Mouse (Mus musculus) stomach, postnatal 0 days (tissue): Measurements from ENCODE around the gene Dtx1. TPM values are rescaled to one million over a fixed set of nuclear protein-coding genes. Genes with fewer than 3 reads are reported as not detected.

Experiments
- ATAC-seq: fragments of 200-750 bp; cut with Nextera tagmentation; 2 replicates; pipeline ENCODE4 v1.8.0; 2017; ENCODE audit not compliant: low FRiP score, low TSS enrichment
- DNase-seq: peaks from one replicate; pipeline ENCODE4 v3.0.0-alpha.2; 2016; ENCODE audit warnings: low spot score
- H3K27ac ChIP-seq: fragments of 300-500 bp; sonication (generic); replicated peaks from 2 replicates; pipeline ENCODE4 v1.5.1; 2014; ENCODE audit warnings: mild to moderate bottlenecking, control low read depth
- H3K27me3 ChIP-seq: fragments of 300-500 bp; sonication (generic); 2 replicates; pipeline ENCODE4 v1.6.1; 2014; ENCODE audit warnings: low read length; ENCODE audit not compliant: control insufficient read depth, insufficient read depth
- H3K36me3 ChIP-seq: fragments of 300-500 bp; sonication (generic); 2 replicates; pipeline ENCODE4 v1.6.1; 2014; ENCODE audit warnings: low read length, mixed read lengths; ENCODE audit not compliant: control insufficient read depth, insufficient read depth
- H3K4me1 ChIP-seq: fragments of 300-500 bp; sonication (generic); replicated peaks from 2 replicates; pipeline ENCODE4 v1.6.1; 2014; ENCODE audit warnings: antibody characterized with exemption; ENCODE audit not compliant: control insufficient read depth, insufficient read depth
- H3K4me2 ChIP-seq: fragments of 300-500 bp; sonication (generic); replicated peaks from 2 replicates; pipeline ENCODE4 v1.6.1; 2014; ENCODE audit warnings: low read depth, mild to moderate bottlenecking, control low read depth, moderate library complexity
- H3K4me3 ChIP-seq: fragments of 300-500 bp; sonication (generic); 2 replicates; pipeline ENCODE4 v1.5.1; 2014; ENCODE audit warnings: low read depth, low read length, control low read depth
- H3K9ac ChIP-seq: fragments of 300-500 bp; sonication (generic); 2 replicates; pipeline ENCODE4 v1.6.1; 2014; ENCODE audit warnings: mild to moderate bottlenecking, low read length, control low read depth, mixed read lengths
- H3K9me3 ChIP-seq: fragments of 300-500 bp; sonication (generic); 2 replicates; pipeline ENCODE4 v1.6.1; 2016; ENCODE audit warnings: low read length; ENCODE audit not compliant: control insufficient read depth
- CTCF ChIP-seq: IDR thresholded peaks from 2 replicates; pipeline ENCODE4 v1.5.1; 2016; ENCODE audit warnings: antibody characterized with exemption, low read depth, mild to moderate bottlenecking, moderate library complexity
- EP300 ChIP-seq: optimal IDR thresholded peaks from 2 replicates; pipeline ENCODE3; 2016; ENCODE audit warnings: antibody characterized with exemption
- WGBS: fragments of 180-500 bp; shearing (Covaris S2); extraction: QIAGEN DNeasy Blood & Tissue Kit; methylation state at CpG from one replicate; pipeline ENCODE4 v1.1.7; 2014; 5-methylcytosine and 5-hydroxymethylcytosine counted together
- polyA plus RNA-seq: library from polyadenylated mRNA; unstranded; fragments of >200 nt; fragmentation: Nextera tagmentation; extraction: Ambion mirVana; gene quantifications from 2 replicates; pipeline ENCODE4 v1.2.1, GENCODE M21; 2015

Gene Dtx1
- polyA plus RNA-seq, 1 experiment from 2014 or later: 2.0 TPM

- Histone ChIP-seq H3K9ac (no peak overlapping the region), H3K4me1 (no peaks in the 10 kb centered on the region), H3K27ac (no peak overlapping the region), H3K27me3 (no peaks in the 10 kb centered on the region), H3K4me3 (no peak overlapping the region), H3K4me2 (no peak overlapping the region), H3K9me3 (no peaks in the 10 kb centered on the region), H3K36me3 (no peaks in the 10 kb centered on the region)
- WGBS: 83% methylated on average over 7 of the region's 7 CpGs
- DNase-seq (no peak), ATAC-seq (no peak)
- no peak for TF ChIP-seq CTCF
- no peak for TF ChIP-seq EP300
Measured at GRCm38 (mm10) chr5:120670132-120670531, 41.6 kb downstream of the Dtx1 start.

GRCm38 (mm10) chr5:120668761-120669160 lies 43.0 kb downstream of the Dtx1 start:
- Histone ChIP-seq H3K27me3 (no peaks in the 10 kb centered on the region), H3K27ac (no peak overlapping the region), H3K36me3 (no peaks in the 10 kb centered on the region), H3K9me3 (no peaks in the 10 kb centered on the region), H3K4me2 (no peak overlapping the region), H3K4me3 (no peak overlapping the region), H3K9ac (no peak overlapping the region), H3K4me1 (no peaks in the 10 kb centered on the region)
- WGBS: 70% methylated on average over 7 of the region's 7 CpGs
- no peak for ATAC-seq
- DNase-seq: no peak
- TF ChIP-seq EP300: no peak
- no peak for TF ChIP-seq CTCF

- no peak overlapping the region for H3K4me3 ChIP-seq
- H3K9me3 ChIP-seq: no peaks in the 10 kb centered on the region
- H3K36me3 ChIP-seq: no peaks in the 10 kb centered on the region
- H3K27ac ChIP-seq: no peak overlapping the region
- ATAC-seq: no peak
- H3K4me2 ChIP-seq: no peak overlapping the region
- no peak for DNase-seq
- H3K27me3 ChIP-seq: no peaks in the 10 kb centered on the region
- peak; percentile 26; the same call in 1 of the 2 replicates for TF ChIP-seq CTCF
- no peak for TF ChIP-seq EP300
- no peaks in the 10 kb centered on the region for H3K4me1 ChIP-seq
- WGBS: 54% methylated on average over 2 of the region's 2 CpGs
- no peak overlapping the region for H3K9ac ChIP-seq
Measured at GRCm38 (mm10) chr5:120664888-120665287, 46.8 kb downstream of the Dtx1 start.

GRCm38 (mm10) chr5:120660816-120661215 lies 50.9 kb downstream of the Dtx1 start:
- TF ChIP-seq EP300 (no peak), CTCF (no peak)
- H3K9ac ChIP-seq: no peak overlapping the region
- 49% methylated on average over 5 of the region's 5 CpGs for WGBS
- no peaks in the 10 kb centered on the region for H3K36me3 ChIP-seq
- no peak overlapping the region for H3K4me2 ChIP-seq
- no peaks in the 10 kb centered on the region for H3K4me1 ChIP-seq
- H3K4me3 ChIP-seq: no peak overlapping the region
- no peak overlapping the region for H3K27ac ChIP-seq
- no peaks in the 10 kb centered on the region for H3K27me3 ChIP-seq
- ATAC-seq (no peak), DNase-seq (no peak)
- no peaks in the 10 kb centered on the region for H3K9me3 ChIP-seq

- no peak for DNase-seq
- H3K9ac ChIP-seq: no peak overlapping the region
- no peaks in the 10 kb centered on the region for H3K9me3 ChIP-seq
- no peak for TF ChIP-seq EP300
- TF ChIP-seq CTCF: no peak
- H3K27ac ChIP-seq: no peak overlapping the region
- no peaks in the 10 kb centered on the region for H3K4me1 ChIP-seq
- no peak overlapping the region for H3K4me2 ChIP-seq
- no peaks in the 10 kb centered on the region for H3K27me3 ChIP-seq
- no peaks in the 10 kb centered on the region for H3K36me3 ChIP-seq
- H3K4me3 ChIP-seq: no peak overlapping the region
- 71% methylated on average over 12 of the region's 12 CpGs for WGBS
- no peak for ATAC-seq
Measured at GRCm38 (mm10) chr5:120656281-120656751, 55.4 kb downstream of the Dtx1 start.

GRCm38 (mm10) chr5:120653873-120654272 lies 57.9 kb downstream of the Dtx1 start:
- no peak overlapping the region for H3K9ac ChIP-seq
- no peak overlapping the region for H3K4me3 ChIP-seq
- H3K4me2 ChIP-seq: no peak overlapping the region
- no peak overlapping the region for H3K27ac ChIP-seq
- 0 out of 2 replicates have a peak, but pooled peaks cover 3% of the 10 kb centered on the region for H3K27me3 ChIP-seq
- H3K9me3 ChIP-seq: no peaks in the 10 kb centered on the region
- no peaks in the 10 kb centered on the region for H3K4me1 ChIP-seq
- 86% methylated on average over 2 of the region's 2 CpGs for WGBS
- H3K36me3 ChIP-seq: no peaks in the 10 kb centered on the region
- ATAC-seq (no peak), DNase-seq (no peak)
- TF ChIP-seq EP300 (no peak), CTCF (no peak)
